Mouse (Mus musculus) bone marrow, adult 2 months (tissue): Measurements from ENCODE around the gene Ascc2.

Source experiments
- CTCF ChIP-seq: fragments of 200-500 bp; IDR thresholded peaks from 2 replicates; pipeline ENCODE4 v1.5.1; 2011; ENCODE audit warnings: low read length, control low read depth; ENCODE audit not compliant: control insufficient read depth, insufficient read depth
- POLR2A ChIP-seq: fragments of 200-500 bp; IDR thresholded peaks from 2 replicates; pipeline ENCODE4 v1.6.1; 2011; ENCODE audit warnings: low read depth, mild to moderate bottlenecking, control low read depth, low read length, borderline replicate concordance; ENCODE audit not compliant: control insufficient read depth

DNA sequence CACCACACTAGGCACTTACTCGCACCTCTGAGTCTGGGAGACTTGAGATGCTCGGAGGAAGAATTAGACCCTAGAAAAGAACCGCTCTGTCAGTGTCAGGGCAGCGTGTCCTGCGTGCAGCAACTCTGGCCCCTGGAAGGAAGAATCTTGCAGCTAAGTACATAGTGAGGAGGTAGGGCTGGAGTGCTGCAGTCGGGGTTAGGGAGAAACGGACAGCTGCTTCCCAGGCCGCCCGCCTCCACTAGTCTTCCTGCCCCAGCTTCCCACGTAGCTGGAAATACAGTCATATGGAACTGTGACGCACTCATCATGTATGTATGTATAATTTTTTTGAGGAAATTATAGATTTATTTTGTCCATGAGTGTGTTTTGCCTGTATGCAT, 24.9 kb downstream of the Ascc2 start:
- TF ChIP-seq CTCF = no peak
- no peak for TF ChIP-seq POLR2A
